Mouse (Mus musculus): Measurements from ENCODE around the gene Epn3.

Gene Epn3

DNA sequence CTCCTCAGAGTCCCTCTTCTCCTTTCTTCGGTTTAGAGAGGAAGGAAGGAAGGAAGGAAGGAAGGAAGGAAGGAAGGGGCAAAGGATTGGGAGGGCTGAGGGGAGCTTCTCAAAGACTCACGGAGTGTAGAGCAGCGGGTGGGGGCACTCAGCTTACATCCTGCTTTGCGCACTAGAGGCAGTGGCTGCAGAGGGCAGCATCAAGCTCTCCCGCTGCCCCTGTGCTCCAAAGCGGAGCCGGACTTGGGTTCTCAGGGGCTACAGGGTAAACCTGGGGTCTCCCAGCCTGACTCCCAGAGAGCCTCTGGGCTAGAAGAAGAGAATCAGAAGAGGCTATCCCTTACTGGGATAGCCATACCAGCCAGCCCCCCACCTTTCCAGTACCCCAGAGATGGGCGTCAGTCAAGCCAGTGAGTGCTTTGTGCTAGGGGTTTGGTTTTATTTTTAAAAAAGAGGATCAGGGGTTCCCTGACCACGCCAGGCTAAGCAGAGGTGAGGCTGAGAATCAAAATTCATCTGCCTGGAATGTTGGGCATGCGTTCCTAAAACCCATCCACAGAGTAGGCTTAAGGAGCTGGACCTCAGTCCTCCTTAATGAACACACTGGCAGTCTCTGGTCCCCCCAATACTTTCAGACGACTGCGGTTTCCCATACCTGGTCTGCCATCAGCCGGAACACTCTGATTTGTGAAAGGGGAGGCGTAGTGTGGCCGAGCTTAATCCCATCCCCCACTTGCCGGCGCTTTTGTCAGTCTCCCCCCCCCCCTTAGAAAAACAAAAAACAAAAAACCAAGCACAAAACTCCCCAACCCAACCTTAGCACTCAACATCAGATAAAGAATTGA is 27.8 kb downstream of the Epn3 start:
- in situ Hi-C loops (cut with MboI, MseI): no loop called here

DNA sequence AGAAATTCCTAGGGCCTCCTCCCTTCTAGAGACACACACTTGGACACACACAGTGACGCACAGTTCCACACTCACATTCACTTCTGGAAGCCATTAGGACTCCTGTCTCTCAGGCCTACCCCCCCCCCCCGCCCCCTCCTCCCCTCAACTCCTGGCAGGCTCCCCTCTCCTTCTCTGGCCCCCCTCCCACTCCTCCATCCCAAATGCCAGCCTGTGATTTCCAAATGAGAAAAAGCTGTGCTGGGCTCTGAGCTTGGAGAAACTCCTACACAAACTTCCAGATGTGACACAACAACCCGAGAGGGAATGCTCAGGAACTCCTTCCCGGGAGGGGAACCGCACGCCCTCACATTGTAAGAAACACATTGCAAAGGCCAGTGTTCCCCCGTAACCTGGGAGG is 29.4 kb downstream of the Epn3 start:
- in situ Hi-C loops (cut with MboI, MseI): no loop called here

DNA sequence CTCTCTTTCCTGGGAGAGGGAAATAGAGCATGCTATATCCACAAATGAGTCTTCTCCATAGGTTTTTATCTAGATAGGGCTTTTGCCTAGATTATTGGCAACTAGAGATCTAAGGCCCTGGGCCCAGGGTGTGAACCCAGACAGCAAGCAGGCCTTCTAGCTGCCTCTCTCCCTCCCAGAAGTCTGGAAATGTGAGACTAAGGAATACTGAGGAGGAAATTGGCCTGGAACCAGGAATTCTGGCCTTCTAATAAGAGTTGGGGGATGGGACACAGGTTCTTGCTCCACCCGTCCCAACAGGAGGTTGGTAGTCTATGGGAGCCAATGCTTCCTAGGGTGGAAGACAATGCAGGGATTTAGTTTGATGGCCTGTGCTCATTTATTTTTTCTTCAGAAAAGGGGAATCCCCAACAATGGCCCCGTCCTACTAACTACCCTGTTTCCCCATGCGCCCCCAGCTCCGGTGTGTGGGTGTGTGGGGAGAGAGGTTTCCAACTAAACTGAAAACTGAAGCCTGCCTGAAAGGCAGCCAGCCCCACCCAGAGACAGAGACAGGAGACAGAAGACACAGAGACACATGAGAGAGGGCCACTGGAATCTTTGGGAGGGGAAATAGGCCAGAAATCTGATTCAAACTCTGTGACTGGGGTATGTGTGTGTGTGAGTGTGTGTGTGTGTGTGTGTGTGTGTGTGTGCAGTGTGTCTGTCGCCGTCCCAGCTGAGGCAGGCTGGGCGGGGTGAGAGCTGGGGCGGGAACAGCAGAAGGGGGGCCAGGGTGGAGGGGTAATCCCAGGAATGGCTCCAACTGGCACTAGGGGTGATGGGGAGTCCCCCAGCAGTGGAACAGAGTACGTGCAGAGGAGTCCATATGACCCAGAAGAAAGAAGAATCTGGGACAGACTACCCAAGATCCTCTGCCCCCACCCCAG is 30.4 kb downstream of the Epn3 start:
- in situ Hi-C loops (cut with MboI, MseI): no loop called here

DNA sequence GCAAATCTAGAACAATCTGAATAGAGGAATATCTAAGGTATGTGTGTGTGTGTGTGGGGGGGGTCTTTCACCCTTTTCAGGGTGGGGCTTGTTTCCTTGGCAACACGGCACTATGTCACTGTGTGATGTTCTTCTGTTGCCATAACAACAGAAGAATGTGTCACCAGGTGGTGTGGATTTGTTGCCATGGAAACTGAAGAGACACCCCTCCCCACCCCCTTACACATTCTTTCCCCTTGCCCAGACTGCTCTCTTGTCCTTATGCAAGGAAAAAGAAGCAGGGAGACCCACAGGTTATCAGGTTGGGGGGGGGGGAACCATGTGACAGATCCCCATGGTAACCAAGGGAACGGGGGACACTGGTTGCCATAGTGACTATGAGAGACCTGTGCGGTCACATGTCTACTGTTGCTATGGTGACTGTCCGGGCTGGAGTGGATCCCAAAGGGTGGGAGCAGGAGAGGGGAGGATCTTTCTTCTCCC is 31.2 kb downstream of the Epn3 start:
- in situ Hi-C loops (cut with MboI, MseI): no loop called here

DNA sequence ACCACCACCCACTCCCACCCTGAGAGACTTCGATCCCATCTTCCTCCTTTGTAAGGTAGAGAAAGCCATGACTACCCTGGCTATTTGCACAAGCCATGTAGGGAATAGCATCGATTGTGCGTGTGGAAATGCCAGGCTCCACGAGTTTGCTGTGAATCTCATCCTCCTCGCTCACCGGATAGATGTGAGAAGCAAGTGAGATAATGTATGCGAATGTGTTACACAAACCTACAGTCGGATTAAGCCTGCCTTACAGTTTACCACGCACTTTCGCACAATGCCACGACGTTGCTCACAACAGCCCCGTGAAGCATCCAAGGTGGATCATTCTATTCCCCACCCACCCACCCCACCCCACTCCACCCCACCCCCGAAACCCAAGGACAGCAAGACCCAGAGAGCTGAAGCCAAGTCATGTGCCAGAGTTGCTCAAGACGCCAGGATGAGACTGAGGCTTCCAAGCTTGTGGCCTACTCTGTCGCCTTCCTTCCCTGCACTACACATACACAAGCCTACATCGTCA is 33.4 kb downstream of the Epn3 start:
- in situ Hi-C loops (cut with MboI, MseI): no loop called here

DNA sequence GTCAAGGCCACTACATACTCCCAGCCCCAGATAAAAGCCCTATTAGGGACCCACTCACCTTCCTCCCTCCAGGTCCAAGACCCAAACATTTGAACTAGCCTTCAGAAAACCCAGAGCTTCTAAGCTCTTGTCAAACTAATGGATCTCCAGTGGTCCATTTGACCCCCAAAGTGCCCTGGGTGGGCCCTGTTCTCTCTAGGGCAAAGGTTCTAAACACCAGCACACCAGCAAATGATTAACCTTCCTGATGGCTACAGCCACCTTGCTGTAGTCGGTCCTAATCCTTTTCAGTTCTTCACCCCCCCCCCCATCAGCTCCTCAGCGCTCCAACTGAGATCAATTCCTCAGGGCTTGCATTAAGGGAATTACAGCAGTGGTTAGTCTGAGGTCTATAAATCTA is 35.6 kb downstream of the Epn3 start:
- in situ Hi-C loops (cut with MboI, MseI): no loop called here

DNA sequence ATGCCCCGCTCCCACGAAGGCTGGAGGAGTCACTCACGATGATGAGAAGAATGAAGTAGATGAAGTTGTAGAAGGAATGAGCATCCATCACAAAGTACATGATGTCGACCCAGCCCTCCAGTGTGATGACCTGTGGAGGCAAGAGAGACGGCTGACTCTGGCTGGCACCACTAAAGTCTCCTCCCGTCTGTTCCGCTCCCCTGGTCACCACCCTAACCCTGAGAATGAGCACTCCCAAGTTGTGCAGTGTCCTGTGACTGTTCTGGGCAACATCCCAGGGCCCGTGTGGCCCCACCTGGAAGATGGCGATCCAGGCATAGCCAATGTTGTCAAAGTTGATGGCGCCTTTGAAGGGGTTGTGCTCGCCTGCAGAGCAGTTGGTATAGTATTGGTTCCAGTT is 37.9 kb downstream of the Epn3 start:
- in situ Hi-C loops (cut with MboI, MseI): no loop called here

DNA sequence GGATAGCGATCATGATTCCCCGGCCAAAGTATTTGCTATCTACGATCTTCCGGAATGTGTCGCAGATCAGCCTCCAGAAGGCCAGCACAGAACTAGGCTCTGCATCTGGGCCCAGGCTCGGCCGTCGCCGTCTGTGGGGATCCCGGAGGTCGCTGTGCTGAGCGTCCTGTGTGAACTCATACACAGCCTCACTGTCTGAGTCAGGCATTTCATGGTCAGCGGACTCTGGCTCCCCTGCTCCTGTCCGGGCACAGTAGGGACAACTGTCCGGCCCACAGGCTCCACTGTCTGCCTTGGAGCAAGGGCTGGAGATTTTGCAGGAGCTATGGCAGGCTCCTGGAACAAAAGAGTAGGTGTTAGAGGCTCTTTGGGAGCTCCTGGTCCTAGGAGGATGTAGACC is 42.8 kb downstream of the Epn3 start:
- in situ Hi-C loops (cut with MboI, MseI): no loop called here

DNA sequence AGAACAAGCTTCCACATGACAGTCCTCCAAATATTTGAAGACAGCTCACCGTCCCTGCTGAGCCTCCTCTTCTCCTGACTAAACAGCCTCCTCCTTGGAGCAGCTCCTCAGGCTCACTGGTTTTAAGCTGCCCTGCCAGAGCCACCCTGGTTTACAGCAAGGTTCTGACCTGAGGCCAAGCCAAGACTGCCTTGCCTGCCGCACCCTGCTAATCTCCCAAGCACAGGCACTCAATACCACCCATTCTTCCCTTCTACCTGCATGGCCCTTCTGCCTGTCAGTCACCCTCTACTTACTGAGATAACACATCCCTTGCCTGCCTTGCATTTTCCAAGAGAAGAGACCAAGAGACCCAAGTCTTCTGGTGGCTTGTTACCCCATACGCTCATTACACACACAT is 43.4 kb downstream of the Epn3 start:
- in situ Hi-C loops (cut with MboI, MseI): no loop called here

DNA sequence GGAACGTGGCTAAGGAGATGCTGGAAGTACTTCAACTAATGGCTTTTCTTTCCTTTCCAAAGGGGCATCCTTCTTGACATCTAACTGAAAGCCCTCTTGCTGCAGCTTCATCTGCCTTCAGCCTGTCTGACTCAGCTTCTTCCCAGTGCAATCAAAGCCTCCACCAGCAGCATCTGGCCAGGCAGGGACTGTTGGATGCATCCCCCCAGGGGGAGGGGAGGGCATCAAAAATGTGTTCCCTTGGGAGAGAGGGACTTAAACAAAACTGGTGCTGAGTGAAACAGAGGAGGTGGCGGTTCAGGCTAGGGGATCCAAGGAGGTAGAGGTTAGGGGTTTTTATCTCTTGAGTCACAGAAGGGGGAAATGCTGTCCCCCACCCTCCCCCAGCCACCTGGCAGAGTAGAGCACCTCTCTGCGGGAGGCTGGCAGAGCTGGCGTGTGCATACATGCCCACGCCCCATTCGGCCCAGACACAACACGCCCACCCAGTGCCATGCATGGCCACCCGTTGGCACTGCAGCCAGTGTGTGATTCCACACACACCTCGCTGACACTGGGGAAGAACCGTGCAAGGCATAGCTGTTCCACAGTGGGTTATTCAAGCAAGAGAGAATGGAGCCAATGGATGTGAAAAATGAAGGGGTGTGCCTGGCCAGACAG is 44.5 kb downstream of the Epn3 start:
- in situ Hi-C loops (cut with MboI, MseI): no loop called here

DNA sequence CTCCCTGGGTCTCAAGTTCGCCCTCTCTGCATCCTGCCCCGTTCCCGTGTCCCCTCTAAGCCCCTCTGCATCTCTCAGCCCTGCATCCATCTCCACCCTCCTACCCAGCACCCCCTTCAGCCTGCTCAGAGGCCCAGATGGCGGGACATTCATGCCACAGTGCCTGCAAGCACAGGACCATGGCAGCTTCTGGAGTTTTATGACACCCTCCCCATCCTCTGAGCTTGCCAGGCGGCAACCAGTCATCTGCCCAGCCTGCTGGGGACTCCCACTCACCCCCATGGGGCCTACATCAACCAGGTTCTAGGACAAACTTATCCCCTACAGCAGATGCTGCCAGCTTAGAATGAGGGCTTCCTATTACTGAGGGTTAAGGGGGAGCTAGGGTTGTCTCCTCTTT is 45.0 kb downstream of the Epn3 start:
- in situ Hi-C loops (cut with MboI, MseI): no loop called here

DNA sequence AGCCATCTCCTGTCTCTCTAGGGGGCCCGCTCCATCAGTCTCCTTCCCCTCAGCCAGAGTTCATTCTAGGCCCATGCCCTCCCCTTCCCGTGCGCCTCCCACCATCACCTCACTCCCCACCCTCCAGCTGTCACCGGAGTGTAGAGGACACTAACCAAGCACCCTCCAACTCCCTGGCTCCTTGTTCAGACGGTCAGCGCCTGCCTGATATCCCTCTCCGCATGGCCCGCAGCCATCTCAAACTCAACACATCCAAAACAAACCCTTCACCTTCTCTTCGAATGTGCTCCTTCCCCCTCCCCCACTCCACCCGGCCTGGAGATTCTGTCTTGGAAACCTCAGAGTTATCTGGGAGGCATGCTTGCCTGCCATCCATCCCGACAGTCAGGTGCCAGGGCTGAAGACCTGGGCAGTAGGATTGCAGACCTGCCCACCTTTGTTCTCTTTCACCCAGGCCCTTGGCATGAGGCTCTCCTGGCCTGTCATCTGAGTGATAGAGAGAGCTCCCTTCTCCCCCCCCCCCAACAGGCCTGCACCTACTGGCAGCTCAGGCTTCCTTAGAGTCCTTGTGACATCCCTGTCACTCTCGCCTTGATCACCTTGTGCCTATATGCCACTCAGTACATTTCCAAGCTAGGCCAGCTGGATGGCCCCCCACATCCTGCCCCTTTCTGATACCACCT is 48.5 kb downstream of the Epn3 start:
- in situ Hi-C loops (cut with MboI, MseI): no loop called here

DNA sequence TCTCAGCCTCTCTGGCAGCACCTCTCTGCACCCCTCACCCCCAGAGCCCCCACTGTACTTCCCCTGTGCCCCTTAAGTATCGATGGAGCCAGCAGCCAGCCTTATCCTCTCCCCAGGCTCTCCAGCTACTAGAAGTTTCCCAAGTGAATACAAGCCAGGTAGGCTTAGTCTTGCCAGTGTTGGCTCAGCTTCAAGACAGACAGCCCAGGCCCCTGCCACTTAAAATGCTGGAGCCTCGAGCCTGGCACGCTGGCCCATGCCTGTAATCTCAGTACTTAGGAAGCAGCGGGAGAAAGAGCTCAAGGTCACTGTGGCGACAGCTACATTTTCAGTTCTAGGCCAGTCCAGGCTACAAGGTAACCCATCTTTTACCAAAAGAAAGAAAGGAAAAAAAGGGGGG is 49.9 kb downstream of the Epn3 start:
- in situ Hi-C loops (cut with MboI, MseI): no loop called here

DNA sequence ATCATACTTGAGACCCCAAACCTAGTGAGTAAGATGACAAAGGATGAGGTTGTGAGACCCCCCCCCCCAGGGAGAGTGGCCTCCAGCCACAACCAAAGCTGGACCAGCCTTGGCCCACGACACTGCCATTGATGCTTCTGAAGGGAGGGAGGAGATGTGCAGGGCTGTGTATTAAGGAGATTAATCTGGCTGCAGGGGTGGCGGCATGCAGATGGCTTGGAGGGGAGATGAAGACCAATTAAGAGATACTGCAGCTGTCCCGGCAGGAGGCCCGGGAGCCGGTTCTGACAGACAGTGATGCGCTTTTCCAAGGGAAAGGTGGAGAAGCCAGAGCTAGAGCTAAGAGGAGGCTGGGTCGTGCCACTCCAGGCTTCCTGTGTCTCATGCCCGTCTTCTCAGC is 50.5 kb downstream of the Epn3 start:
- in situ Hi-C loops (cut with MboI, MseI): no loop called here

DNA sequence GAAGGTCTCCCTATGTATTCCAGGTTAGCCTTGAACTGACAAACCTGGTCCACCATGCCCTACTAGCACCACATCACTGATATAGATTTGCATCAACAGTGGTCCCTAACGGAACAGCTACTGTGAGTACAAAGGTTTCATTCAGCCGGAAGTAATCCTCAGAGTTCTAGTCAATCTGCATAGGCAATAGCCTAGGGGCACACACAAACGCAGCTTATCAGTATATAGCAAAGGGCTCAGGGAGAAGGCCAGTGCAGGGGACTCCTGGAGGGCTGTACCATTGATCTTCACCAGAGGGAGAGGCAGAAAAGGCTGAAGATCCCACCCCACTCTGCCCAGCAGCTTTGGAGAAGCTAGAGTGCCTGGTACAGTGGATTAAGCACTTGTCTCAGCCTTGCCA is 52.8 kb downstream of the Epn3 start:
- in situ Hi-C loops (cut with MboI, MseI): no loop called here

DNA sequence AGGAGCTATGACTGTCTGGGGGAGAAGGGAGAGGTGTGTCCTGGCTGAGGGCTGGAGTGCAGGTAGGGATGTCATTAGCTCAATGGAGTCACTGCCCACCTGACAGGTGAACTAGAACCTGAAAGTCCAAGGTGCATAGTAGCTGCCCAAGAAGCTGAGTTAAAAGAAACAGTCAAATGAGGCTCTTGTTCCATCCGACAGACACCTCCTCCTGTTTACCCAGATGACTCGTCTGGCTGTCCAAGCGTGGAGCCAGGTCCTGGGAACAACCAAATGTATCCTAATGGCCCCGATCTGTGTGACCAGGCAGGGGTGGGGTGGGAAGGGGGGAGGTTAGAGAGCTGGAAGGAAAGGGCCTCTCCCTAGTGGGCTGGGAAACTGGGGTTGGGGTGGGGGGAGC is 54.5 kb downstream of the Epn3 start:
- in situ Hi-C loops (cut with MboI, MseI): no loop called here

DNA sequence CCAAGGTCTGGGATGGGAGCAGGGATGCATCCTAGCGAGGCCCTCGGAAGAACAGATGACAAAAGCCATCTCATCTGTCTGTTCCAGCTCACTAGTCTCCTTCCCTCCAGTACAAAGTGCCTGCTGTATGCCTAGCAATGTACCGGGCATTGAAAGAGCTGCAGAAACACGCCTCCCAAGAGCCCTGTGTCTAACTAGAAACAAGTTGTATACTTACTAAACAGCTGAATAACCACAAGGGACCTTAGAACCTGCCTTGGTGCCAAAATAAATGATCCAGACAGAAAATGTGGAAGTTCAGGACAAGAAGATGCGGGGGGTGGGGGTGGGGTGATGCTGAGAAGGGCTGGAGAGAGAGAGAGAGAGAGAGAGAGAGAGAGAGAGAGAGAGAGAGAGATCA is 54.9 kb downstream of the Epn3 start:
- in situ Hi-C loops (cut with MboI, MseI): no loop called here

DNA sequence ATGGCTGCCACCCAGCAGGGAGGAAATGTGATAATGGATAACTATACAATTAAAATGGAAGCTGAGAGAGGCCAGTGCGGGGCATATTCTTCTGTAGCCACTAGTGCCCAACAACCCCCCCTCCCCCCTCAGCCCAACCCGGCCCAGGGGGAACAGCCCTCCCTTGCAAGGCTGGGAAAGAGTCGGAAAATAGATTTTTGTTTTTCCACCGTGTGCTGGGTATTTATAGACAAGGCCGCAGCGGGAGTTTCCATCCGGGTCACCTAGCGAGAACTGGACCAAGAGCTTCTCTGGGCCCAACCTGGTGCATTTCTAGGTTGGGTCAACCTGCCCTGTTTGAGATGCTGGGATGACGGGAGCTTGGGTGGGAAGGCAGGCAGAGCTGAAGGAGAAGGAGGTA is 58.0 kb downstream of the Epn3 start:
- in situ Hi-C loops (cut with MboI, MseI): no loop called here

DNA sequence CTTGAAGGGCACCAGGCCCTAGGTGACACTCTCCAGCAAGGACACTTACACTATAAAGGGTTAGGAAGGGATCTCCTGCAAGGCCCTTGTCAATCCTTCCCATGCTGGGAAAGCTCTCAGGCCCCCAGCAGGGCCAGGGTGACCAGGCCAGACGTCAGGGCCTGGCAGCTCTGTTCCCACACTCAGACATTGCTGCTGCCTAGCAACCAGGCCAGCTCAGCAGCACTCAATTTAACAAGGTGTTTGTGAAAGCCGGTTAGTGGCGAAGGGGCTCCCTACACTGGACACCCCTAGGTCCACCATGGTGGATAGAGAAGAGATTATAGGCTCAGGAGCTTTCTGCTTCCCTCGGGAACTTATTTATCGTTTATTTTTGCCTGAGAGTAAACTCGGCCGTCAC is 58.7 kb downstream of the Epn3 start:
- in situ Hi-C loops (cut with MboI, MseI): no loop called here

DNA sequence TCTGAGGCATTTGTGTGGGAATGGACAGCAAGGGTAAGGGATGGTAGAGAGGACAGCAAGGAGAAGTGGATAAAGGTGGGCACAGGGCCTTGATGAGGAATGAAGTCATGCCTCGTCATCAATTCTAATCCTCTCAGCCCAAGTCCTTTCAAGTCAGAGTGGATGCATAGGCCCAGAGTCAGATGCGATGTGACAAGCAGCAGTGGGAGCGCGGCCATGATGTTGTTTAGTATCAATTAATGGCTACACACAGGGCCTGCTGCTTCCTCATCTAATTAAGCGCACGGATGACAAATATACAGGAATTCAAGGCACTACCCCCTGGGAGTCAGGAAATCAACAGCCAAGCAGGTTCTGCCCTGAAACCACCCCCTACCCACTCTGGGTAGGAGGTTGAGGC is 59.4 kb downstream of the Epn3 start:
- in situ Hi-C loops (cut with MboI, MseI): no loop called here
